Mouse (Mus musculus) embryonic facial prominence, embryonic 14.5 days (tissue): ENCODE measurements around the gene Phka1. TPM values are rescaled to one million over a fixed set of nuclear protein-coding genes. Genes with fewer than 3 reads are reported as not detected.

Experiments used
- ATAC-seq: fragments of 200-750 bp; cut with Nextera tagmentation; 2 replicates; pipeline ENCODE4 v1.8.0; 2017; ENCODE audit warnings: low read depth, moderate number of reproducible peaks, moderate TSS enrichment
- DNase-seq: peaks from one replicate; pipeline ENCODE4 v3.0.0-alpha.2; 2015; ENCODE audit warnings: low spot score
- H3K27ac ChIP-seq: fragments of 300-500 bp; sonication (generic); replicated peaks from 2 replicates; pipeline ENCODE4 v1.5.1; 2014; ENCODE audit warnings: low read depth, mild to moderate bottlenecking, low read length, moderate library complexity
- H3K27me3 ChIP-seq: fragments of 300-500 bp; sonication (generic); replicated peaks from 2 replicates; pipeline ENCODE4 v1.6.1; 2014; ENCODE audit warnings: low read length; ENCODE audit not compliant: control insufficient read depth, insufficient read depth
- H3K36me3 ChIP-seq: fragments of 300-500 bp; sonication (generic); 2 replicates; pipeline ENCODE4 v1.6.1; 2014; ENCODE audit warnings: low read length, mixed read lengths; ENCODE audit not compliant: control insufficient read depth, insufficient read depth
- H3K4me1 ChIP-seq: fragments of 300-500 bp; sonication (generic); 2 replicates; pipeline ENCODE4 v1.6.1; 2014; ENCODE audit warnings: antibody characterized with exemption, low read length; ENCODE audit not compliant: control insufficient read depth, insufficient read depth
- H3K4me2 ChIP-seq: fragments of 300-500 bp; sonication (generic); 2 replicates; pipeline ENCODE4 v1.6.1; 2014; ENCODE audit warnings: low read depth, mild to moderate bottlenecking, low read length, moderate library complexity, mixed read lengths
- H3K4me3 ChIP-seq: fragments of 300-500 bp; sonication (generic); 2 replicates; pipeline ENCODE4 v1.5.1; 2014; ENCODE audit warnings: low read depth, mild to moderate bottlenecking, low read length
- H3K9ac ChIP-seq: fragments of 300-500 bp; sonication (generic); 2 replicates; pipeline ENCODE4 v1.6.1; 2014; ENCODE audit warnings: low read depth, mild to moderate bottlenecking, low read length, moderate library complexity, mixed read lengths
- H3K9me3 ChIP-seq: fragments of 300-500 bp; sonication (generic); 2 replicates; pipeline ENCODE4 v1.6.1; 2016; ENCODE audit warnings: low read length; ENCODE audit not compliant: control insufficient read depth
- WGBS: fragments of 180-500 bp; shearing (Covaris S2); extraction: QIAGEN DNeasy Blood & Tissue Kit; methylation state at CpG from one replicate; pipeline ENCODE4 v1.1.7; 2014; 5-methylcytosine and 5-hydroxymethylcytosine counted together
- polyA plus RNA-seq: library from polyadenylated mRNA; unstranded; fragments of >200 nt; fragmentation: Nextera tagmentation; extraction: Ambion mirVana; gene quantifications from 2 replicates; pipeline ENCODE4 v1.2.1, GENCODE M21; 2014

The Phka1 gene
- polyA plus RNA-seq, 1 experiment from 2014 or later, result 10.8 TPM

- Histone ChIP-seq H3K4me1 (no peaks in the 10 kb centered on the region), H3K4me2 (no peak overlapping the region), H3K27me3 (peaks cover 7% of the 10 kb centered on the region), H3K27ac (no peak overlapping the region), H3K4me3 (no peak overlapping the region), H3K9me3 (no peaks in the 10 kb centered on the region), H3K36me3 (no peaks in the 10 kb centered on the region; the same call in 1 of the 2 replicates), H3K9ac (no peak overlapping the region)
- DNase-seq (no peak), ATAC-seq (no peak)
- 76% methylated on average over 7 of the region's 7 CpGs for WGBS
Observed at GRCm38 (mm10) chrX:102485575-102485974, 158.5 kb downstream of the Phka1 start.

GRCm38 (mm10) chrX:102479665-102480064, 164.4 kb downstream of the Phka1 start:
- ATAC-seq, result no peak

GRCm38 (mm10) chrX:102478965-102479364, 165.1 kb downstream of the Phka1 start:
- 30% methylated on average over 4 of the region's 4 CpGs for WGBS
- no peak for ATAC-seq

More at GRCm38 (mm10) chrX:102479665-102480064, 164.4 kb downstream of the Phka1 start:
- Histone ChIP-seq H3K4me2 (no peak overlapping the region), H3K9me3 (no peaks in the 10 kb centered on the region), H3K27me3 (peaks cover 7% of the 10 kb centered on the region), H3K9ac (no peak overlapping the region), H3K4me1 (no peaks in the 10 kb centered on the region), H3K4me3 (no peak overlapping the region), H3K36me3 (no peaks in the 10 kb centered on the region; the same call in 1 of the 2 replicates), H3K27ac (no peak overlapping the region)
- DNase-seq, result no peak
- WGBS, result 72% methylated on average over 4 of the region's 4 CpGs

GRCm38 (mm10) chrX:102478481-102478880, 165.6 kb downstream of the Phka1 start:
- DNase-seq (no peak), ATAC-seq (no peak)
- Histone ChIP-seq H3K27ac (no peak overlapping the region), H3K27me3 (peaks cover 4% of the 10 kb centered on the region), H3K9ac (no peak overlapping the region), H3K4me3 (no peak overlapping the region), H3K4me1 (no peaks in the 10 kb centered on the region), H3K4me2 (no peak overlapping the region), H3K36me3 (no peaks in the 10 kb centered on the region; the same call in 1 of the 2 replicates), H3K9me3 (no peaks in the 10 kb centered on the region)
- 95% methylated on average over 3 of the region's 3 CpGs for WGBS

More at GRCm38 (mm10) chrX:102478965-102479364, 165.1 kb downstream of the Phka1 start:
- Histone ChIP-seq H3K9me3 (no peaks in the 10 kb centered on the region), H3K9ac (no peak overlapping the region), H3K36me3 (no peaks in the 10 kb centered on the region; the same call in 1 of the 2 replicates), H3K27me3 (peaks cover 4% of the 10 kb centered on the region), H3K4me1 (no peaks in the 10 kb centered on the region), H3K4me2 (no peak overlapping the region), H3K4me3 (no peak overlapping the region), H3K27ac (no peak overlapping the region)
- DNase-seq, result peak; percentile 60

GRCm38 (mm10) chrX:102476784-102477183, 167.3 kb downstream of the Phka1 start:
- peaks cover 6% of the 10 kb centered on the region for H3K27me3 ChIP-seq
- ATAC-seq (no peak), DNase-seq (peak; percentile 52)
- no peaks in the 10 kb centered on the region for H3K4me1 ChIP-seq
- H3K9me3 ChIP-seq, result no peaks in the 10 kb centered on the region
- no peak overlapping the region for H3K4me3 ChIP-seq
- no peak overlapping the region for H3K27ac ChIP-seq
- H3K36me3 ChIP-seq, result no peaks in the 10 kb centered on the region
- no peak overlapping the region for H3K9ac ChIP-seq
- 38% methylated on average over 3 of the region's 3 CpGs for WGBS
- no peak overlapping the region for H3K4me2 ChIP-seq

- H3K36me3 ChIP-seq, result no peaks in the 10 kb centered on the region
- no peak overlapping the region for H3K9ac ChIP-seq
- DNase-seq (no peak), ATAC-seq (no peak)
- H3K27ac ChIP-seq, result no peak overlapping the region
- 80% methylated on average over 5 of the region's 5 CpGs for WGBS
- peaks cover 10% of the 10 kb centered on the region for H3K27me3 ChIP-seq
- H3K9me3 ChIP-seq, result no peaks in the 10 kb centered on the region
- H3K4me1 ChIP-seq, result no peaks in the 10 kb centered on the region
- H3K4me3 ChIP-seq, result no peak overlapping the region
- no peak overlapping the region for H3K4me2 ChIP-seq
Observed at GRCm38 (mm10) chrX:102475555-102475954, 168.5 kb downstream of the Phka1 start.

Other genes starting within 250 kb of the Phka1 start
- gene Hdac8, start 138.9 kb downstream of the Phka1 start, polyA plus RNA-seq, result 3.0 and 4.2 TPM in 2 replicates
- not detected in 2 replicates for gene Gm3880, start 42.7 kb upstream of the Phka1 start, polyA plus RNA-seq
- gene Gm9112, start 63.4 kb upstream of the Phka1 start, polyA plus RNA-seq, result not detected in 2 replicates
- not detected in 2 replicates for gene Dmrtc1b, start 63.6 kb upstream of the Phka1 start, polyA plus RNA-seq
- not detected in 2 replicates for gene Dmrtc1c1, start 158.7 kb upstream of the Phka1 start, polyA plus RNA-seq
- not detected in 2 replicates for gene Dmrtc1c2, start 210.4 kb upstream of the Phka1 start, polyA plus RNA-seq
- not detected in 2 replicates for gene 1700031F05Rik, start 223.7 kb upstream of the Phka1 start, polyA plus RNA-seq